Mouse (Mus musculus): Measurements from ENCODE around the gene Gan. TPM values are rescaled to one million over a fixed set of nuclear protein-coding genes. Genes with fewer than 3 reads are reported as not detected.

The Gan gene
- total and polyA plus RNA-seq, 3 experiments, result 1.5 to 2.9 (median 2.8) TPM

DNA sequence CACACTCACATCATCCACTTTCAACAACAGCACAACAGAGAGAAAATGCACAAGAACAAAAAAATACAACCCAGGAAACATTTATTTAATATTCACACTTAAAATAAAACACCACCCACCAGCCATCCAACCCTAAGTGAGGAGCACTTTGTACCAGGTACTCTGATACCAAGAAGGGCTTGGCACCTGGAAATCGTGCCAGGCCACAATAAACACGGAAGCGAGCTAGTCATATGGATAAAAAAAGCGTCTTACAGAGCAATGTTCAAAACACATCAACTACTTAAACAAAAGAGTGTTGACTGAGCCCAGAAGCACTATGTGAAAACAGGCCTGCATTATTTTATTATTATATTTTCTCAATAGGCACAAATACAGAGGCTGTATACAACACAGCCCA is 1.8 kb upstream of the Gan start:
- H3K4me3 ChIP-seq (replicated peaks in 1 of 3; ENCODE audit: low read depth in 2 of 3, low read length in 2 of 3, poor library complexity in 1 of 3), result no peak overlapping the region
- no peak for DNase-seq (ENCODE audit: extremely low read depth)
- TF ChIP-seq E2F4 (IDR thresholded peaks at IDR 0.05; ENCODE audit: insufficient replicate concordance, low read depth, low read length) (no peak), CHD2 (IDR thresholded peaks at IDR 0.05; ENCODE audit: low read length) (no peak), USF1 (IDR thresholded peaks at IDR 0.05; ENCODE audit: low read depth, low read length) (no peak), NRF1 (IDR thresholded peaks at IDR 0.05; ENCODE audit: low read depth, low read length) (no peak), CHD1 (IDR thresholded peaks at IDR 0.05; ENCODE audit: low read depth, low read length) (no peak), BHLHE40 (IDR thresholded peaks at IDR 0.05; ENCODE audit: low read depth, low read length) (no peak), ZKSCAN1 (IDR thresholded peaks at IDR 0.05; ENCODE audit: borderline replicate concordance, low read depth, low read length) (no peak), MYC (IDR thresholded peaks at IDR 0.05; ENCODE audit: low read depth, low read length) (no peak)
- H3K4me1 ChIP-seq (ENCODE audit: control insufficient read depth in 1 of 2, insufficient read depth in 2 of 2), result peaks cover 5 to 29% of the 10 kb centered on the region in 2 experiments
- dilution Hi-C loops (cut with MboI; ENCODE audit: extremely low pct_ligation_motif_present, extremely low pct_unique_long_range_greater_than_20kb, low sequenced_read_pairs) (no loop called here), in situ Hi-C loops (cut with MboI; ENCODE audit: low pct_ligation_motif_present, low pct_unique_long_range_greater_than_20kb, low sequenced_read_pairs) (loop anchor here (5.0 kb wide), 1 partner anchor 34 kb away; no protein-coding TSS in a partner anchor)
- peaks cover 0 to 3% of the 10 kb centered on the region in 2 experiments for H3K36me3 ChIP-seq (replicated peaks in 1 of 2; ENCODE audit: control insufficient read depth in 1 of 2, insufficient read depth in 1 of 2, low read length in 1 of 2)
- H3K4me2 ChIP-seq (ENCODE audit: insufficient read depth, low read depth, poor library complexity, severe bottlenecking), result no peak overlapping the region; the same call in 1 of the 2 replicates
- H3K79me2 ChIP-seq (replicated peaks; ENCODE audit: control insufficient read depth, extremely low read depth, insufficient read depth, poor library complexity, severe bottlenecking), result no peaks in the 10 kb centered on the region
- no peak overlapping the region for H3K9ac ChIP-seq (ENCODE audit: insufficient read depth, low read depth)
- H3K9me3 ChIP-seq (replicated peaks; ENCODE audit: low read length), result no peaks in the 10 kb centered on the region
- H3K27ac ChIP-seq (ENCODE audit: insufficient read depth, low read depth), result no peak overlapping the region
- H3K27me3 ChIP-seq (replicated peaks), result peaks cover 1% of the 10 kb centered on the region

DNA sequence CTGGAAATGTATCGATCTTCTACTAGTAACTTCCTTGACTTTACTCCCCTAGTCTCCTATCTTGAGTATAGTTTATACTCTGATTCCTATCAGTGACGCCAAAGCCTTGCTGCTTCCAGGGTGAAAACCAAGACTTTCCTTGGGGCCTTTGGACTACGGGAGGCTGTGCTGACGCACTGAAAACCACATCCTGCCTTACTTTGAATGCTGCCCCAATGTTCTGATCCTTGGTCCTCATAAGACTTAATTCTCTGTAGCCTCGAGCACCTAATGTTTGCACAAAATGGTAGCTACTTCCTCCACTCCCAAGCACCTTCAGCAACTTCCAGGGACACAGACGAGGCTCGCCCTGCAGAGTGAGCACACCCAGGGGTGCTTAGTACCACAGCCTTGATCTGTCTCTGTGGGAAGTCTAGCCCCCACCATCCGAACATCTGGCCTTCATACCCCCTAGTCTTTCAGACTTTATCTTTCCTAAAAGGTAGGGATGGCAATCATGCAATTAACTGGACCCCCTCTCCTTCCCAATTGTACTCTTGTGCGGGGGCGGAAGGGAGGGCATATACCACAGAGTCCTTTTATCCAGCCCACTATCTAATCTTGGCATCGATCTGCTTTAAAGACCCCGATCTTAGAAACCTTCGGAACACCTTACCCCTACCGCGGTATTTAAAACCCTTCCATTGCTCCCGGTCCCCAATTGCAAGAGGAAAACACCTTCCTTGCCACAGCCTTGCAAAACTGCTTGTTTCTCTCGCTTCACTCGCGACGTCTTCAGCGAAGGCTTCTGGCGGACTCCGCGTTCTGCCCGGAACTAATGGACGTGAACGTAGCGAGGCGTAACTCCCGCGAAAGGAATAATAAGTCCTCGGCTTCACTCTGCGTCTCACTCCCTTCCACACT is 818 bp upstream of the Gan start:
- Histone ChIP-seq H3K4me1 (ENCODE audit: control insufficient read depth in 1 of 2, insufficient read depth in 2 of 2) (peaks cover 5 to 31% of the 10 kb centered on the region in 2 experiments), H3K27me3 (replicated peaks) (no peaks in the 10 kb centered on the region), H3K79me2 (replicated peaks; ENCODE audit: control insufficient read depth, extremely low read depth, insufficient read depth, poor library complexity, severe bottlenecking) (no peaks in the 10 kb centered on the region), H3K4me3 (replicated peaks in 1 of 3; ENCODE audit: low read depth in 2 of 3, low read length in 2 of 3, poor library complexity in 1 of 3) (peak overlapping the region; percentile 82 to 99 (median 94)), H3K27ac (ENCODE audit: insufficient read depth, low read depth) (no peak overlapping the region), H3K9ac (ENCODE audit: insufficient read depth, low read depth) (peak overlapping the region; percentile 51), H3K9me3 (replicated peaks; ENCODE audit: low read length) (no peaks in the 10 kb centered on the region), H3K4me2 (ENCODE audit: insufficient read depth, low read depth, poor library complexity, severe bottlenecking) (peak overlapping the region; percentile 80), H3K36me3 (replicated peaks in 1 of 2; ENCODE audit: control insufficient read depth in 1 of 2, insufficient read depth in 1 of 2, low read length in 1 of 2) (peaks cover 0 to 6% of the 10 kb centered on the region in 2 experiments)
- dilution Hi-C loops (cut with MboI; ENCODE audit: extremely low pct_ligation_motif_present, extremely low pct_unique_long_range_greater_than_20kb, low sequenced_read_pairs), result no loop called here
- TF ChIP-seq MEF2A (IDR thresholded peaks at IDR 0.05; ENCODE audit: borderline replicate concordance, low read depth, low read length), result no peak
- DNase-seq (ENCODE audit: extremely low read depth), result peak; percentile 14
- in situ Hi-C loops (cut with MboI; ENCODE audit: low pct_ligation_motif_present, low pct_unique_long_range_greater_than_20kb, low sequenced_read_pairs), result loop anchor here (5.0 kb wide), 1 partner anchor 35 kb away; no protein-coding TSS in a partner anchor

- dilution Hi-C loops (cut with MboI; ENCODE audit: extremely low pct_ligation_motif_present, extremely low pct_unique_long_range_greater_than_20kb, low sequenced_read_pairs), result no loop called here
- Histone ChIP-seq H3K9ac (ENCODE audit: insufficient read depth, low read depth) (peak overlapping the region; percentile 88), H3K4me1 (ENCODE audit: control insufficient read depth in 1 of 2, insufficient read depth in 2 of 2) (peaks cover 5 to 31% of the 10 kb centered on the region in 2 experiments), H3K4me2 (ENCODE audit: insufficient read depth, low read depth, poor library complexity, severe bottlenecking) (no peak overlapping the region), H3K9me3 (replicated peaks; ENCODE audit: low read length) (no peaks in the 10 kb centered on the region), H3K27me3 (replicated peaks) (no peaks in the 10 kb centered on the region), H3K79me2 (replicated peaks; ENCODE audit: control insufficient read depth, extremely low read depth, insufficient read depth, poor library complexity, severe bottlenecking) (no peaks in the 10 kb centered on the region), H3K36me3 (replicated peaks in 1 of 2; ENCODE audit: control insufficient read depth in 1 of 2, insufficient read depth in 1 of 2, low read length in 1 of 2) (peaks cover 0 to 6% of the 10 kb centered on the region in 2 experiments), H3K4me3 (replicated peaks in 1 of 3; ENCODE audit: low read depth in 2 of 3, low read length in 2 of 3, poor library complexity in 1 of 3) (peak overlapping the region; percentile 82 to 99 (median 94)), H3K27ac (ENCODE audit: insufficient read depth, low read depth) (no peak overlapping the region)
- in situ Hi-C loops (cut with MboI; ENCODE audit: low pct_ligation_motif_present, low pct_unique_long_range_greater_than_20kb, low sequenced_read_pairs), result loop anchor here (5.0 kb wide), 1 partner anchor 35 kb away; no protein-coding TSS in a partner anchor
- peak; percentile 92 for DNase-seq (ENCODE audit: extremely low read depth)
- TF ChIP-seq TCF12 (IDR thresholded peaks at IDR 0.05; ENCODE audit: low read depth, low read length) (peak; percentile 85), MAFK (IDR thresholded peaks at IDR 0.05; ENCODE audit: insufficient replicate concordance, low read length) (no peak), PAX5 (IDR thresholded peaks at IDR 0.05; ENCODE audit: low read length) (no peak), TBP (conservative IDR thresholded peaks at IDR 0.05; ENCODE audit: low read depth, low read length) (peak; percentile 89), ELF1 (IDR thresholded peaks at IDR 0.05; ENCODE audit: low read depth, low read length) (peak; percentile 88), UBTF (IDR thresholded peaks at IDR 0.05; ENCODE audit: low read depth, low read length) (no peak), MEF2A (IDR thresholded peaks at IDR 0.05; ENCODE audit: borderline replicate concordance, low read depth, low read length) (peak; percentile 48; the same call in 1 of the 2 replicates), POLR2A (IDR thresholded peaks at IDR 0.05; ENCODE audit: low read depth, low read length) (peak; percentile 87), MYC (IDR thresholded peaks at IDR 0.05; ENCODE audit: low read depth, low read length) (peak; percentile 57; the same call in 1 of the 2 replicates), CHD2 (IDR thresholded peaks at IDR 0.05; ENCODE audit: low read length) (0 out of 2 replicates have a peak, but pooled peaks have one; percentile 36), NRF1 (IDR thresholded peaks at IDR 0.05; ENCODE audit: low read depth, low read length) (peak; percentile 85), USF1 (IDR thresholded peaks at IDR 0.05; ENCODE audit: low read depth, low read length) (no peak), MXI1 (IDR thresholded peaks at IDR 0.05; ENCODE audit: low read depth, low read length) (peak; percentile 86; the same call in 1 of the 2 replicates), BHLHE40 (IDR thresholded peaks at IDR 0.05; ENCODE audit: low read depth, low read length) (0 out of 2 replicates have a peak, but pooled peaks have one; percentile 29), ZKSCAN1 (IDR thresholded peaks at IDR 0.05; ENCODE audit: borderline replicate concordance, low read depth, low read length) (no peak), USF2 (conservative IDR thresholded peaks at IDR 0.05; ENCODE audit: low read depth, low read length) (no peak), SIN3A (IDR thresholded peaks at IDR 0.05; ENCODE audit: low read length) (peak; percentile 89), NELFE (IDR thresholded peaks at IDR 0.05; ENCODE audit: low read depth, low read length) (peak; percentile 72), ZC3H11A (IDR thresholded peaks at IDR 0.05; ENCODE audit: low read depth, low read length) (no peak), MAX (IDR thresholded peaks at IDR 0.05; ENCODE audit: low read length) (peak; percentile 80)
Measured at GRCm38 (mm10) chr8:117157769-117158091, 205 bp upstream of the Gan start.

Measured in CH12.LX (cell line).